Mouse (Mus musculus): ENCODE data around the gene Gramd4. TPM values are rescaled to one million over a fixed set of nuclear protein-coding genes. Genes with fewer than 3 reads are reported as not detected.

The Gramd4 gene
- polyA plus RNA-seq, 1 experiment from 2014 or later = 15.2 TPM

- no peak for ATAC-seq (ENCODE audit: insufficient read depth, low FRiP score, low read depth)
- H3K27me3 ChIP-seq (replicated peaks) = no peaks in the 10 kb centered on the region
- no peak overlapping the region for H3K4me3 ChIP-seq (replicated peaks)
- peaks cover 26% of the 10 kb centered on the region for H3K4me1 ChIP-seq
- H3K4me2 ChIP-seq = no peak overlapping the region; the same call in 1 of the 2 replicates
- no peaks in the 10 kb centered on the region for H3K9me3 ChIP-seq
- H3K9ac ChIP-seq = no peak overlapping the region
- 24% methylated on average over 10 of the region's 10 CpGs for WGBS
- H3K36me3 ChIP-seq = no peaks in the 10 kb centered on the region
- peak overlapping the region; percentile 64 for H3K27ac ChIP-seq
Observed at GRCm38 (mm10) chr15:86112707-86113341, 55.3 kb downstream of the Gramd4 start.

- Histone ChIP-seq H3K4me2 (no peak overlapping the region; the same call in 1 of the 2 replicates), H3K27me3 (replicated peaks) (no peaks in the 10 kb centered on the region), H3K4me3 (replicated peaks) (no peak overlapping the region), H3K9me3 (no peaks in the 10 kb centered on the region), H3K9ac (no peak overlapping the region), H3K36me3 (no peaks in the 10 kb centered on the region), H3K27ac (peak overlapping the region; percentile 64), H3K4me1 (peaks cover 24% of the 10 kb centered on the region)
- ATAC-seq (ENCODE audit: insufficient read depth, low FRiP score, low read depth) = no peak
- WGBS = 18% methylated on average over 9 of the region's 9 CpGs
Observed at GRCm38 (mm10) chr15:86113342-86113710, 55.8 kb downstream of the Gramd4 start.

DNA sequence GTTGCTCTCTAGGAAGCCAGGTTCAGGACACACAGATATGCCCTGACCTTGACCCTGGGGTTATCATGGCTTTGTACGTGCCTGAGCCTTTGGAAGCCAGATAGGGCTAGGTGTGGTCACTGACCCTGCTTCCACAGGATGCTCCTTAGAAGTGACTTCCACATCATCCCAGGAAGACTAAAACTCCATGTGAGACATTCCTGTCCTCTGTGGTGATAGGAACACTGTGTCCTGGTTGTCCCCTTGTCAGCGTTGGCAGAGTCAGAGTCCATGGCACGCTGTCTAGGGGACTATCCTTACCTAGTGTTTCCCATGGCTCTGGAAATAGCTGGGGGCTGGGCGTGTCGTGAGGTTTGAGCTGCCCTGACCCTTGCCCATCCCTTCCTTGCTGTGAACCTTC lies 58.9 kb downstream of the Gramd4 start:
- Histone ChIP-seq H3K4me3 (replicated peaks) (no peak overlapping the region), H3K4me2 (no peak overlapping the region), H3K9me3 (no peaks in the 10 kb centered on the region), H3K27me3 (replicated peaks) (no peaks in the 10 kb centered on the region), H3K27ac (no peak overlapping the region), H3K9ac (no peak overlapping the region), H3K36me3 (no peaks in the 10 kb centered on the region), H3K4me1 (peaks cover 14% of the 10 kb centered on the region)
- WGBS = 64% methylated on average over 5 of the region's 5 CpGs
- ATAC-seq (ENCODE audit: insufficient read depth, low FRiP score, low read depth) = no peak

DNA sequence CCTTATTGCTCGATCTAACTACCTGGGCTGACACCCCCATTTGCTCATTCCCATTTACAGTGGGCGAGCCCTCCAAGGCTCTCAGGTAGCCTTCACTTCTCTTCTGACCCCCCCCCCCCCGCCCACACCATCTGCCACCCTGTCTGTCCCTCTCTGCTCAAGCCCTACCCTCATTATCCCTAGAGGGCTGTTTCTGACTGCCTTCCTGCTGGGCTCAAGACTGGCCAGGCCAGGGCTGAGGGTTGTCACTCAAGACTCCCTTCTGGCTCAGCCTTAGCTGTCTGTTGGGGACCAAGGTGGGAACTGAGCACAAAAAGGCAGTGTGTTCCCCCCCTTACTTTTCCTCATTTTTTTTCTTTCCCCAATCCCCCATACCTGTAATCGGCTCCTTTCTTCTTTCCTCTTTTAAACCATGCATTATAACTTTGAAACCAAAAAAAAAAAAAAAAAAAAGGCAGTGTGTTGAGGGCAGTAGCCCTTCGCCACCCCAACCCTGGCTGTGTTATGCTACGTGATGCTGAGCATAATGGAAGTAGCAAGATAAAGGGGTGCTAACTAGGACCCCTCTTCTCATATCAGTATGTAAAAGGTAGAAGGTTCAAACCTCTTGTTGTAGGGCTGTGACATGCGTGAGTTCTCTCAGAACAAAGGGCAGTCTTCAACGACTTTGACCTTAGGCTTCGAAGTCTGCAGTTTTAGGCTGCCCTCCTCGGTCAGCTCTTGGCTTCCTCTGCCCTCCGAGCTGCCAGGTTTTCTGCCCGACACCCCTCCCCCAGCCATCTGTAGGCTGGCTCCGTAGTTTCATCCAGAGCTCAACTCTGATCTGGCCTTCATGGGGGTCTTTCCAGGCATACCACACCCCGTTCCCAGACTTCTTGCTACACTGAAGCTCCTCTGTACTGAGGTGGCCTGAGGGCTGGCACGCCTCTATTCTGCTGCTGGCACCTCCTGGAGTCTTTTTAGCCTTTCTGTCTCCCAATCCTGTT lies 59.9 kb downstream of the Gramd4 start:
- no peak for ATAC-seq (ENCODE audit: insufficient read depth, low FRiP score, low read depth)
- no peak overlapping the region for H3K4me2 ChIP-seq
- H3K36me3 ChIP-seq = 0 out of 2 replicates have a peak, but pooled peaks cover 4% of the 10 kb centered on the region
- H3K27me3 ChIP-seq (replicated peaks) = no peaks in the 10 kb centered on the region
- H3K4me3 ChIP-seq (replicated peaks) = no peak overlapping the region
- no peak overlapping the region for H3K27ac ChIP-seq
- no peaks in the 10 kb centered on the region for H3K9me3 ChIP-seq
- H3K4me1 ChIP-seq = peaks cover 10% of the 10 kb centered on the region
- WGBS = 68% methylated on average over 15 of the region's 15 CpGs
- H3K9ac ChIP-seq = no peak overlapping the region

DNA sequence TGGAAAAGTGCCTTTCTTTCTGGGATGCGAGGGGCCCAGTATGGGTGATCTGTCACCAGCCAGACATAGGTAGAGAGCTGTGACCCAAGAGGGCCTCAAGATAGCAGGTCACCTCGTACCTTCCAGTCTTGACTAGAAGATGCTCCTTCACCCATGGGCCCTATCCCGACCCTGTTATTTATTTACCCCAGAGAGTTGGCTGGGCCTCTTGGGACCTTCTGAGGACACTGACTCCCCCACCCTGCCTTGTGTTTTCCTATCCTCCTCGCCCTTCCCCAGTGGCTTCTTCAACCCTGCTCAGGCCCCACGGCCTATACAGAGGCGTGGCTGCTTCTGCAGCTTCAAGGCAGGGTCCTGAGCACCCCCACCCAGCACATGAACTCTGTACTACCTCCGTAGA lies 61.7 kb downstream of the Gramd4 start:
- Histone ChIP-seq H3K27me3 (replicated peaks) (no peaks in the 10 kb centered on the region), H3K9me3 (no peaks in the 10 kb centered on the region), H3K9ac (no peak overlapping the region), H3K4me3 (replicated peaks) (no peak overlapping the region), H3K27ac (no peak overlapping the region), H3K4me1 (no peaks in the 10 kb centered on the region), H3K36me3 (0 out of 2 replicates have a peak, but pooled peaks cover 4% of the 10 kb centered on the region), H3K4me2 (no peak overlapping the region)
- 82% methylated on average over 7 of the region's 7 CpGs for WGBS
- no peak for ATAC-seq (ENCODE audit: insufficient read depth, low FRiP score, low read depth)

- Histone ChIP-seq H3K9ac (no peak overlapping the region), H3K9me3 (no peaks in the 10 kb centered on the region), H3K4me2 (no peak overlapping the region), H3K27ac (no peak overlapping the region), H3K36me3 (0 out of 2 replicates have a peak, but pooled peaks cover 4% of the 10 kb centered on the region), H3K4me3 (replicated peaks) (no peak overlapping the region), H3K4me1 (no peaks in the 10 kb centered on the region), H3K27me3 (replicated peaks) (no peaks in the 10 kb centered on the region)
- no peak for ATAC-seq (ENCODE audit: insufficient read depth, low FRiP score, low read depth)
- 85% methylated on average over 9 of the region's 9 CpGs for WGBS
Observed at GRCm38 (mm10) chr15:86122261-86122949, 64.9 kb downstream of the Gramd4 start.

GRCm38 (mm10) chr15:86123409-86123808 lies 65.9 kb downstream of the Gramd4 start:
- Histone ChIP-seq H3K9ac (no peak overlapping the region), H3K9me3 (no peaks in the 10 kb centered on the region), H3K4me1 (no peaks in the 10 kb centered on the region), H3K36me3 (0 out of 2 replicates have a peak, but pooled peaks cover 4% of the 10 kb centered on the region), H3K27me3 (replicated peaks) (no peaks in the 10 kb centered on the region), H3K27ac (no peak overlapping the region), H3K4me2 (no peak overlapping the region), H3K4me3 (replicated peaks) (no peak overlapping the region)
- 88% methylated on average over 4 of the region's 4 CpGs for WGBS
- no peak for ATAC-seq (ENCODE audit: insufficient read depth, low FRiP score, low read depth)

- no peak for ATAC-seq (ENCODE audit: insufficient read depth, low FRiP score, low read depth)
- Histone ChIP-seq H3K27ac (no peak overlapping the region), H3K36me3 (0 out of 2 replicates have a peak, but pooled peaks cover 5% of the 10 kb centered on the region), H3K27me3 (replicated peaks) (no peaks in the 10 kb centered on the region), H3K9ac (no peak overlapping the region), H3K4me2 (no peak overlapping the region), H3K4me1 (no peaks in the 10 kb centered on the region), H3K9me3 (no peaks in the 10 kb centered on the region), H3K4me3 (replicated peaks) (no peak overlapping the region)
- 56% methylated on average over 1 of the region's 1 CpGs for WGBS
Observed at GRCm38 (mm10) chr15:86124359-86124758, 66.9 kb downstream of the Gramd4 start.

GRCm38 (mm10) chr15:86129036-86129435 lies 71.5 kb downstream of the Gramd4 start:
- Histone ChIP-seq H3K9ac (no peak overlapping the region), H3K9me3 (no peaks in the 10 kb centered on the region), H3K4me3 (replicated peaks) (no peak overlapping the region), H3K27ac (no peak overlapping the region), H3K4me2 (no peak overlapping the region), H3K4me1 (no peaks in the 10 kb centered on the region), H3K36me3 (peaks cover 29% of the 10 kb centered on the region; the same call in 1 of the 2 replicates), H3K27me3 (replicated peaks) (no peaks in the 10 kb centered on the region)
- WGBS = 89% methylated on average over 3 of the region's 3 CpGs
- ATAC-seq (ENCODE audit: insufficient read depth, low FRiP score, low read depth) = no peak

GRCm38 (mm10) chr15:86130657-86131056 lies 73.2 kb downstream of the Gramd4 start:
- no peak overlapping the region for H3K4me2 ChIP-seq
- no peak overlapping the region for H3K9ac ChIP-seq
- no peaks in the 10 kb centered on the region for H3K4me1 ChIP-seq
- no peaks in the 10 kb centered on the region for H3K9me3 ChIP-seq
- ATAC-seq (ENCODE audit: insufficient read depth, low FRiP score, low read depth) = no peak
- H3K27ac ChIP-seq = no peak overlapping the region
- WGBS = 96% methylated on average over 10 of the region's 10 CpGs
- peaks cover 32% of the 10 kb centered on the region for H3K36me3 ChIP-seq
- no peak overlapping the region for H3K4me3 ChIP-seq (replicated peaks)
- H3K27me3 ChIP-seq (replicated peaks) = no peaks in the 10 kb centered on the region

- no peaks in the 10 kb centered on the region for H3K9me3 ChIP-seq
- H3K27ac ChIP-seq = no peak overlapping the region
- no peak overlapping the region for H3K4me2 ChIP-seq
- peak; percentile 33; the same call in 1 of the 2 replicates for ATAC-seq (ENCODE audit: insufficient read depth, low FRiP score, low read depth)
- H3K9ac ChIP-seq = no peak overlapping the region
- H3K27me3 ChIP-seq (replicated peaks) = no peaks in the 10 kb centered on the region
- H3K36me3 ChIP-seq = peaks cover 26% of the 10 kb centered on the region
- WGBS = 38% methylated on average over 18 of the region's 18 CpGs
- H3K4me3 ChIP-seq (replicated peaks) = no peak overlapping the region
- H3K4me1 ChIP-seq = no peaks in the 10 kb centered on the region
Observed at GRCm38 (mm10) chr15:86134941-86135783, 77.7 kb downstream of the Gramd4 start.
